Mouse (Mus musculus) spleen, postnatal 10 days (tissue): ENCODE measurements around the gene Pou4f1.

ENCODE experiments used
- DNase-seq, 2 experiments: peaks; one replicate each; pipeline ENCODE4 v3.0.0; 2021 to 2022; ENCODE audit warnings: low spot score in 2 of 2

Pou4f1 gene

DNA sequence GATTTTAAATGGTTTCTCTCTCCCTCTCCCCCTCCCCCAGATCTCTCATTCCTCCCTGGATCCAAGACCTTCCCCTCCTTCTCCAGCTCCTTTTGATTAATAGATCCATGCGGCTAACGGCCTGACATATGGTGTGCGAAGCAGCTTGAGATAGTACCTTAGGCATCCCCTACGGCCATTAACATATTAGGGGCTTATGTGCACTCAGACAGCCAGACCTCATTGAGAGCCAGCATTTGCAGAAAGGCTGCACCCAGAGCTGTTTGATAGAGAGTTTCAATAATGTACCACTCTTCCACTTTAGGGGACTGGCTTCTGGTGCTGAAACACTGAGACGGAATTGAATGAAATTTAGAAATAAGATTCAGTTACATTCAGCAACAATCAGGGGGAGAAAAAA lies 10.8 kb downstream of the Pou4f1 start:
- DNase-seq, result no peak

DNA sequence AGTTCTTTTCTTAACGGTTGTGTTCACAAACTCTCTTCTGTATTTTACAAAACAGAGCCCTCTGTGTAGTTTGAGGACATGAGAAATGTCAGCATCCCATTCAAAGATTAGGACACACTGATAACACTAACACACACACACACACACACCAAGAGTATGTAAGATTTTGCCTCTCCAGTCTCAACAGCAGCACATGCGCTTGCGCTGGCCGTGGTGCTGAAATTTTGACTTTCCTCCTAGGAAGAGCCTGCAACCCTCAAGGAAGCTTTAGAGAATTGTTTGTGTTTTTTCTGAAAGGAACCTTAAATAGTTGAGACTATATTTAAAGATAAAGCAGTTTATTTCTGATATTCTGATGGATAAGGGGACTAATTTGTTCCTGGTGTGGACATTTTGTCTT lies 14.0 kb downstream of the Pou4f1 start:
- DNase-seq, result peak in 1 of 2 experiments; percentile 67

DNA sequence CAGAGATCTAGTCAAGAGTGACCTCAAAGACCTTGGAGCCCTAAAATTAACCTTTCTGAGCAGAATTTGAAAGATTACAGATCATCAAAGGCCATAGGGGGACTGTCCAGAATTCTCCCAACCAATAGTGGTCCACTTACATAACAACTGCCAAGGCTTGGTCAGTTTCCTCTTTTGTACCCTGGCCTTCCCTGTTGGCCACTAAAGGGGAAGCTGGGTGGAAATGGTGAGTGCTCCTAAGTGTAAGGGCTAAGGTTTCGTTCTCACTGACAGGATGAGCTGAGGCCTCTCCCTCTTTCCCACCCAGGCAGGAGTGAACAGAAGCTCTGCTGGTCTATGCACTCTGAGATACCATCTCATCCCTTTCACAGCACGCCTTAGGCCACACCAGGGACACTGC lies 33.5 kb downstream of the Pou4f1 start:
- DNase-seq, result no peak

DNA sequence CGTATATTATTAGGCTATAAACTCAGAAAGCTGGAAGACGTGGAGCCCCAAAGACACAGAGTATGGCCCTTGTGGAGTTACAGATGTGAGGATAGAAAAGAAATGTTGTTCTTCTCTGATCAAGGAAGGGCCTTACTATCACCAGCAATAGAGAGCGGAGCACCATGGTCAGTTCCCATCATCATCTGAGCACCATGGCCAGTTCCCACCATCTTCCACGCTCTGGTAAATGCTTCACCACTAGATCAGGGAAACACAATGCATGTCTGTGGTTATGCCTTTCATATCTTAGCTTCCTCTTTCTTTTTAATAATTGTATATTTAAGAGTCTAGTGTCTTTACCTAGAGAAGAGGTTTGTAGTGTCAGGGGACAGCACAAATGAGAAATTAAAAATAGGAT lies 37.0 kb downstream of the Pou4f1 start:
- no peak for DNase-seq

DNA sequence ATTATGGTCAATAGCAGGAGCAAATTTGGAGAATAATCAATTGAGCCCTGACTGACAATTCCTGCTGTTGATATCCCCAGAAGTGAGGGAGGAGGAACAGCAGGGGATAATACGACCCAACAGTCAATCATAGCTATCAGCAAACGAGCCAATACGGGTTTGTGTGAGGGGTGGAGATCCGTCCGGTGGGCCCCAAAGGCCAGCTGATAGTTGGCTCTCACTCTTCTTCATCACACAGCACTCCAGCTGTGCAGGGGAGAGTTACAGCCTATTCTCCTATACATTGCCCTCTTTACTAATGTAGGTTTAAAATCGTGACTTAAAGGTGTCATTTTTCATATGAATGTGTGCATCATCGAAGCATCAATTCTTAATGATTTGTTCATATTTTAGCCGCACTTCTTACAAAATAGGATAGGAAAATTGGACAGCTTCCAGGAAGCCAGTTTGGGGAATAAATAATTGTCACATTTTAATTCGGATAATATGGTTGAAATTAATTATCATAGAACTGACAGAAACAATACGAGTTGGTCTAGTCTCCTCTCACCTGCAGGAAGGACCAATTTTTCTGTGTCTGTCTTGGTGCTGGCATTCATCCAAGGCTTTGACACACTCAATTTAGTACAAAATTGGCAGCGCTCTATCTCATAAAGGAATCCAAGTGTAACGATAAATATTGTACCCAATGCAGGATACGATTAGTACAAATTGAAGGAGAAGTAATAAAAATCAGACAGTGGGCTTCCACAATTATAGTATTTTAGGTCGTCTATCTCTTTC lies 43.9 kb downstream of the Pou4f1 start:
- DNase-seq, result no peak
